In genomic region chr17:24416051-24416652, GRCm38 (mm10) we compare ENCODE assay signal across 8 mouse cellular contexts. TPM values are rescaled to one million over a fixed set of nuclear protein-coding genes. Genes with fewer than 3 reads are reported as not detected.
DNase-seq lines count a peak whose midpoint lies in the region; ATAC-seq and TF ChIP-seq lines count a peak whose summit lies in the region.

No protein-coding gene starts in this region.

- TF ChIP-seq RAD21 in MEL (IDR thresholded peaks at IDR 0.05; ENCODE audit: low read depth, low read length): no peak

- no peak for TF ChIP-seq POLR2A in MEL (IDR thresholded peaks at IDR 0.05; ENCODE audit: control insufficient read depth in 1 of 2, insufficient read depth in 1 of 2, low read depth in 1 of 2, low read length in 2 of 2, poor library complexity in 1 of 2)

- 81% methylated on average over 3 of the region's 3 CpGs for WGBS in heart, embryonic 13.5 days
- WGBS in hindbrain, embryonic 10.5 days: 92% methylated on average over 3 of the region's 3 CpGs
- 80% methylated on average over 3 of the region's 3 CpGs for WGBS in macrophage (ENCODE audit: missing documents)

- no peak for ATAC-seq in heart, embryonic 13.5 days (ENCODE audit: extremely low read depth, insufficient number of reproducible peaks, low FRiP score, low TSS enrichment)

- H3K36me3 ChIP-seq in heart, embryonic 13.5 days: peaks cover 58% of the 10 kb centered on the region
- peaks cover 29 to 36% of the 10 kb centered on the region in 2 experiments for H3K36me3 ChIP-seq in MEL (ENCODE audit: control insufficient read depth in 1 of 2, insufficient read depth in 2 of 2, low read length in 2 of 2)
- H3K36me3 ChIP-seq in hindbrain, embryonic 10.5 days: peaks cover 58% of the 10 kb centered on the region
- H3K36me3 ChIP-seq in macrophage (ENCODE audit: inconsistent target): peaks cover 30% of the 10 kb centered on the region

- no peaks in the 10 kb centered on the region for H3K9me3 ChIP-seq in heart, embryonic 13.5 days
- H3K9me3 ChIP-seq in MEL (replicated peaks; ENCODE audit: insufficient read depth, low read length): no peaks in the 10 kb centered on the region
- no peaks in the 10 kb centered on the region for H3K9me3 ChIP-seq in hindbrain, embryonic 10.5 days

- no peak overlapping the region for H3K27ac ChIP-seq in heart, embryonic 13.5 days (replicated peaks)
- H3K27ac ChIP-seq in MEL (ENCODE audit: control insufficient read depth, low read depth, low read length): no peak overlapping the region; the same call in 1 of the 2 replicates
- no peak overlapping the region for H3K27ac ChIP-seq in hindbrain, embryonic 10.5 days
- H3K27ac ChIP-seq in macrophage: peak overlapping the region; percentile 65

- intact Hi-C loops in heart, postnatal 10 days (cut with DNase I): loop anchor here (2.0 kb wide), 1 partner anchor 37 kb away; no protein-coding TSS in a partner anchor

- no peak for DNase-seq in heart, postnatal 10 days
- DNase-seq in MEL (ENCODE audit: low read depth, low spot score): no peak
- DNase-seq in hindbrain, embryonic 10.5 days (ENCODE audit: low spot score): no peak
- no peak for DNase-seq in ovary, postnatal 36 days (ENCODE audit: low spot score)
- no peak for DNase-seq in adrenal gland, adult 2 months
- no peak for DNase-seq in right cerebral cortex, postnatal 25 days

- no peak for TF ChIP-seq EP300 in MEL (IDR thresholded peaks at IDR 0.05; ENCODE audit: low read depth in 1 of 2, low read length in 2 of 2)

- no peaks in the 10 kb centered on the region for H3K27me3 ChIP-seq in heart, embryonic 13.5 days (replicated peaks)
- no peaks in the 10 kb centered on the region for H3K27me3 ChIP-seq in MEL (ENCODE audit: control insufficient read depth in 1 of 2, insufficient read depth in 2 of 2, low read length in 2 of 2)
- no peaks in the 10 kb centered on the region for H3K27me3 ChIP-seq in hindbrain, embryonic 10.5 days (ENCODE audit: insufficient read depth, poor library complexity, severe bottlenecking)

- peak overlapping the region; percentile 98 for H3K9ac ChIP-seq in heart, embryonic 13.5 days
- peak overlapping the region; percentile 91 for H3K9ac ChIP-seq in MEL (ENCODE audit: control insufficient read depth, low read depth, low read length, poor library complexity, severe bottlenecking)

- H3K79me2 ChIP-seq in MEL (ENCODE audit: control insufficient read depth, insufficient read depth, low read length, poor library complexity) (peaks cover 48% of the 10 kb centered on the region), macrophage (ENCODE audit: inconsistent target) (peaks cover 65% of the 10 kb centered on the region)

- H3K4me2 ChIP-seq in heart, embryonic 13.5 days: peak overlapping the region; percentile 99

- peaks cover 40% of the 10 kb centered on the region for H3K4me1 ChIP-seq in heart, embryonic 13.5 days
- peaks cover 3 to 25% of the 10 kb centered on the region in 2 experiments for H3K4me1 ChIP-seq in MEL (ENCODE audit: control insufficient read depth in 1 of 2, insufficient read depth in 2 of 2, low read length in 2 of 2)
- H3K4me1 ChIP-seq in hindbrain, embryonic 10.5 days (replicated peaks): peaks cover 28% of the 10 kb centered on the region

- H3K4me3 ChIP-seq in heart, embryonic 13.5 days: peak overlapping the region; percentile 97
- H3K4me3 ChIP-seq in MEL (ENCODE audit: control insufficient read depth in 1 of 2, insufficient read depth in 1 of 2, low read depth in 2 of 2, low read length in 2 of 2) (peak overlapping the region; percentile 74 to 77), macrophage (ENCODE audit: inconsistent target) (peak overlapping the region; percentile 98)
- peak overlapping the region; percentile 96 for H3K4me3 ChIP-seq in hindbrain, embryonic 10.5 days

- TF ChIP-seq CTCF in MEL (IDR thresholded peaks at IDR 0.05 in 2 of 3, conservative IDR thresholded peaks at IDR 0.05 in 1 of 3; ENCODE audit: control insufficient read depth in 1 of 3, insufficient read depth in 1 of 3, low read depth in 2 of 3, low read length in 3 of 3, poor library complexity in 1 of 3, severe bottlenecking in 1 of 3): no peak

RNA-seq across cellular contexts. Expression of gene Rnps1, which starts 1.8 kb away (rescaled TPM):
- polyA plus RNA-seq in heart, embryonic 13.5 days (2015; fragmentation: Nextera tagmentation; extraction: Ambion mirVana): 234 and 235 TPM in 2 replicates
- 10 to 100 TPM; 94.7 to 97.3 TPM for total RNA-seq in heart, postnatal 10 days (2021)
- 156 and 167 TPM in 2 replicates for total RNA-seq in MEL (2012; rRNA removed)
- polyA plus RNA-seq in MEL (2012; ENCODE audit: insufficient read depth in 1 of 2, insufficient read length in 2 of 2, low read depth in 1 of 2, low replicate concordance in 2 of 2, missing spikeins in 1 of 2) (100 to 1,000 TPM in 1 of 2 experiments, not detected in 1; 282 TPM), macrophage (2018) (59.5 to 100 TPM (median 80.3 TPM) in 3 replicates)
- 423 and 452 TPM in 2 replicates for polyA plus RNA-seq in hindbrain, embryonic 10.5 days (2016; fragmentation: Nextera tagmentation; extraction: Ambion mirVana)
- 100 to 1,000 TPM in 11 of 26 experiments, 10 to 100 TPM in 15; 50.9 to 132 (median 97.3) TPM for total RNA-seq in macrophage (2018; cell fraction: chromatin; rRNA removed)
- total RNA-seq in macrophage (2018; cell fraction: cytosol; rRNA removed): 10 to 100 TPM; 60.4 to 92.0 (median 72.0) TPM
- 100 to 1,000 TPM in 6 of 26 experiments, 10 to 100 TPM in 20; 53.1 to 137 (median 82.4) TPM for total RNA-seq in macrophage (2018; cell fraction: nucleus; rRNA removed)
- 10 to 100 TPM; 61.4 to 70.3 TPM for total RNA-seq in adrenal gland, adult 2 months (2021)
- 84.4 and 95.2 TPM in 2 replicates for polyA plus RNA-seq in adrenal gland, adult 2 months (2012; rRNA removed)

RNA-seq across cellular contexts. Expression of gene Eci1, which starts 10.3 kb away (rescaled TPM):
- 234 and 266 TPM in 2 replicates for polyA plus RNA-seq in heart, embryonic 13.5 days (2015; fragmentation: Nextera tagmentation; extraction: Ambion mirVana)
- 100 to 1,000 TPM; 412 to 459 TPM for total RNA-seq in heart, postnatal 10 days (2021)
- 54.4 and 65.6 TPM in 2 replicates for total RNA-seq in MEL (2012; rRNA removed)
- 10 to 100 TPM in 1 of 2 experiments, not detected in 1; 48.6 TPM for polyA plus RNA-seq in MEL (2012; ENCODE audit: insufficient read depth in 1 of 2, insufficient read length in 2 of 2, low read depth in 1 of 2, low replicate concordance in 2 of 2, missing spikeins in 1 of 2)
- polyA plus RNA-seq in hindbrain, embryonic 10.5 days (2016; fragmentation: Nextera tagmentation; extraction: Ambion mirVana): 74.9 and 77.3 TPM in 2 replicates
- total RNA-seq in macrophage (2018; cell fraction: chromatin; rRNA removed): 10 to 100 TPM in 4 of 26 experiments, 1 to 10 TPM in 21, not detected in 1; 1.7 to 15.3 (median 5.2) TPM
- 10 to 100 TPM; 16.1 to 25.0 (median 20.4) TPM for total RNA-seq in macrophage (2018; cell fraction: cytosol; rRNA removed)
- 10 to 100 TPM in 4 of 26 experiments, 1 to 10 TPM in 22; 2.5 to 15.2 (median 6.8) TPM for total RNA-seq in macrophage (2018; cell fraction: nucleus; rRNA removed)
- 10.4 to 30.9 TPM (median 23.5 TPM) in 3 replicates for polyA plus RNA-seq in macrophage (2018)
- total RNA-seq in adrenal gland, adult 2 months (2021): 100 to 1,000 TPM; 303 to 325 TPM
- polyA plus RNA-seq in adrenal gland, adult 2 months (2012; rRNA removed): 163 and 182 TPM in 2 replicates

RNA-seq across cellular contexts. Expression of gene Dnase1l2, which starts 26.8 kb away (rescaled TPM):
- polyA plus RNA-seq in heart, embryonic 13.5 days (2015; fragmentation: Nextera tagmentation; extraction: Ambion mirVana): 1.5 and 1.7 TPM in 2 replicates
- 1 to 10 TPM; 1.0 to 1.6 TPM for total RNA-seq in heart, postnatal 10 days (2021)
- 0.49 and 0.62 TPM in 2 replicates for total RNA-seq in MEL (2012; rRNA removed)
- polyA plus RNA-seq in MEL (2012; ENCODE audit: insufficient read depth in 1 of 2, insufficient read length in 2 of 2, low read depth in 1 of 2, low replicate concordance in 2 of 2, missing spikeins in 1 of 2): 1 to 10 TPM in 1 of 2 experiments, not detected in 1; 1.8 TPM
- 3.0 and 4.3 TPM in 2 replicates for polyA plus RNA-seq in hindbrain, embryonic 10.5 days (2016; fragmentation: Nextera tagmentation; extraction: Ambion mirVana)
- total RNA-seq in macrophage (2018; cell fraction: chromatin; rRNA removed): 10 to 100 TPM in 9 of 26 experiments, 1 to 10 TPM in 17; 2.6 to 16.5 (median 8.1) TPM
- under 1 TPM in 24 of 26 experiments, not detected in 2; 0.08 to 0.83 (median 0.29) TPM for total RNA-seq in macrophage (2018; cell fraction: cytosol; rRNA removed)
- 10 to 100 TPM in 5 of 26 experiments, 1 to 10 TPM in 21; 2.2 to 14.9 (median 5.0) TPM for total RNA-seq in macrophage (2018; cell fraction: nucleus; rRNA removed)
- 0.23 to 1.5 TPM (median 1.1 TPM) in 3 replicates for polyA plus RNA-seq in macrophage (2018)
- total RNA-seq in adrenal gland, adult 2 months (2021): 1 to 10 TPM; 2.1 to 3.7 TPM
- 1.8 and 4.1 TPM in 2 replicates for polyA plus RNA-seq in adrenal gland, adult 2 months (2012; rRNA removed)

RNA-seq across cellular contexts. Expression of gene E4f1, which starts 54.0 kb away (rescaled TPM):
- polyA plus RNA-seq in heart, embryonic 13.5 days (2015; fragmentation: Nextera tagmentation; extraction: Ambion mirVana): 24.5 and 25.9 TPM in 2 replicates
- total RNA-seq in heart, postnatal 10 days (2021): 10 to 100 TPM; 15.6 to 15.9 TPM
- total RNA-seq in MEL (2012; rRNA removed): 24.3 and 26.0 TPM in 2 replicates
- 10 to 100 TPM in 1 of 2 experiments, not detected in 1; 37.1 TPM for polyA plus RNA-seq in MEL (2012; ENCODE audit: insufficient read depth in 1 of 2, insufficient read length in 2 of 2, low read depth in 1 of 2, low replicate concordance in 2 of 2, missing spikeins in 1 of 2)
- 37.8 and 40.1 TPM in 2 replicates for polyA plus RNA-seq in hindbrain, embryonic 10.5 days (2016; fragmentation: Nextera tagmentation; extraction: Ambion mirVana)
- 10 to 100 TPM; 26.5 to 93.8 (median 57.3) TPM for total RNA-seq in macrophage (2018; cell fraction: chromatin; rRNA removed)
- total RNA-seq in macrophage (2018; cell fraction: cytosol; rRNA removed): 10 to 100 TPM in 4 of 26 experiments, 1 to 10 TPM in 22; 3.0 to 12.4 (median 7.3) TPM
- 10 to 100 TPM; 12.2 to 65.4 (median 33.9) TPM for total RNA-seq in macrophage (2018; cell fraction: nucleus; rRNA removed)
- polyA plus RNA-seq in macrophage (2018): 7.7 to 13.8 TPM (median 10.3 TPM) in 3 replicates
- 10 to 100 TPM; 17.0 to 21.8 TPM for total RNA-seq in adrenal gland, adult 2 months (2021)
- polyA plus RNA-seq in adrenal gland, adult 2 months (2012; rRNA removed): 57.5 and 59.5 TPM in 2 replicates

RNA-seq across cellular contexts. Expression of gene Pgp, which starts 54.0 kb away (rescaled TPM):
- 61.3 and 66.8 TPM in 2 replicates for polyA plus RNA-seq in heart, embryonic 13.5 days (2015; fragmentation: Nextera tagmentation; extraction: Ambion mirVana)
- total RNA-seq in heart, postnatal 10 days (2021): 10 to 100 TPM; 38.5 to 39.9 TPM
- 16.6 and 19.3 TPM in 2 replicates for total RNA-seq in MEL (2012; rRNA removed)
- polyA plus RNA-seq in MEL (2012; ENCODE audit: insufficient read depth in 1 of 2, insufficient read length in 2 of 2, low read depth in 1 of 2, low replicate concordance in 2 of 2, missing spikeins in 1 of 2) (10 to 100 TPM in 1 of 2 experiments, not detected in 1; 55.0 TPM), macrophage (2018) (7.0 to 22.6 TPM (median 15.0 TPM) in 3 replicates)
- polyA plus RNA-seq in hindbrain, embryonic 10.5 days (2016; fragmentation: Nextera tagmentation; extraction: Ambion mirVana): 80.9 and 81.8 TPM in 2 replicates
- total RNA-seq in macrophage (2018; cell fraction: chromatin; rRNA removed): 1 to 10 TPM in 20 of 26 experiments, under 1 TPM in 6; 0.60 to 7.0 (median 2.1) TPM
- 10 to 100 TPM in 15 of 26 experiments, 1 to 10 TPM in 11; 5.4 to 17.1 (median 11.1) TPM for total RNA-seq in macrophage (2018; cell fraction: cytosol; rRNA removed)
- total RNA-seq in macrophage (2018; cell fraction: nucleus; rRNA removed): 10 to 100 TPM in 3 of 26 experiments, 1 to 10 TPM in 23; 1.8 to 15.1 (median 4.9) TPM
- total RNA-seq in adrenal gland, adult 2 months (2021): 100 to 1,000 TPM in 1 of 2 experiments, 10 to 100 TPM in 1; 65.0 to 104 TPM
- polyA plus RNA-seq in adrenal gland, adult 2 months (2012; rRNA removed): 254 TPM in 2 replicates
